Mouse (Mus musculus) WW6 (cell line): ENCODE measurements around the gene Med12.

Source experiments
- DNase-seq: peaks from one replicate; pipeline ENCODE4 v3.0.0-alpha.2; 2013; ENCODE audit warnings: low read depth, low spot score

Gene Med12

DNA sequence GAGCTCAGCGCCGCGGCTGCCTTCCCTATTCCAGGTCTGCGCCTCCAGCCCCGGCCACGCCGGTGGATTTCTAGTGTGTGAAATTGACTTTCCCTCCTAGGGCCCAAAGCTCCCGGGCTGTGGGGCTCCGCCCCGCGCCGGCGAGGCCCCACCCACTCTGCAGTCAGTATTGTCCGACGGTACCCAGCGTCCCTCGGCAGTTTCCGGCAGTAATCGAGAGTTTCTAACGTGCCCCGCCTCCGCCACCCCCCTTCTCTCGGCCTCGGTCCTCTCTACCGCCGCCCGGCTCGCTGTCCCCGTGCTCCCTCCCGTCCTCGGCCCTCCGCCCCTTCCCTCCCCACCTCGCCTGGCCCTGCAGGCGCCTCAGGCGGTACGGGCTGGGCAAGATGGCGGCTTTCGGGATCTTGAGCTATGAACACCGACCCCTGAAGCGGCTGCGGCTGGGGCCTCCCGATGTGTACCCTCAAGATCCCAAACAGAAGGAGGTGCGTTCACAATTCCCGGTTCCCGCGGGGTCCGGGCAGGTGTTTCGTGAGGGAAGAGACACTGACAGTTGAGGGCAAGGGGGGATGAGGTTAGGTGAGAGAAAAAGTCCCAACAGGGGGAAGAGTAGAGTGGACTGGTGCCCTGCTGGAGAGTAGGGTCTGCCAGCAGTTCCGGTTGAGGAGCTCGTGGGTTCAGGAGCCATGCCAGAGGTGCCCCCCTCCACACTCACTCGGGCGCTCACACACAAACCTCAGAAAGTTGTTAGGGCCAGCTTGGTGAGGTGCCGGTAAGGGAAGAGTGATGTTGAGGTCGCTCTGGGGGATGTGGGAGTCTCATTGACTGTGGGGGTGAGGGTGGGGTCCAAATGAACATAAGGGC is at the start of gene Med12:
Med12 (plus strand) TSS at position 156 of the 864 bp plus-strand sequence.
- peak; percentile 58 for DNase-seq

DNA sequence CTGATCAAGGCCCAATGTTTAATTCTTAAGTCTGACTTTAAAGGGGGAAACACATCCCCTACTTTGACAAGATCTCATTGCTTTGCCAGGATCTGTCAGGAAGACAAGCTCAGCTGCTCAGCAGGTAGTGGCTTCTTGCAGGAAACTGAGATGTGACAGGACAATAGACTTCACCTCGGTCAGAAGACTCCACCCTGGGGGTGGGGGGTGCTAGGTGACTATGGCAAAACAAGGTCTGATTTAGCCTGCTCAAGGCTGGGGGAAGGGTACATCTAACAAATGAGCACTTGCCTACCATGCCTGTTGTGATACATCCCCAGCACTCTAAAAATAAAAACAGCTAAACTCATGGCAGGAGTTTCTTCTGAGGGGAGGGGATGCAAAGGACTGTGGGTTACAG is 28.8 kb upstream of the Med12 start:
- DNase-seq: no peak

DNA sequence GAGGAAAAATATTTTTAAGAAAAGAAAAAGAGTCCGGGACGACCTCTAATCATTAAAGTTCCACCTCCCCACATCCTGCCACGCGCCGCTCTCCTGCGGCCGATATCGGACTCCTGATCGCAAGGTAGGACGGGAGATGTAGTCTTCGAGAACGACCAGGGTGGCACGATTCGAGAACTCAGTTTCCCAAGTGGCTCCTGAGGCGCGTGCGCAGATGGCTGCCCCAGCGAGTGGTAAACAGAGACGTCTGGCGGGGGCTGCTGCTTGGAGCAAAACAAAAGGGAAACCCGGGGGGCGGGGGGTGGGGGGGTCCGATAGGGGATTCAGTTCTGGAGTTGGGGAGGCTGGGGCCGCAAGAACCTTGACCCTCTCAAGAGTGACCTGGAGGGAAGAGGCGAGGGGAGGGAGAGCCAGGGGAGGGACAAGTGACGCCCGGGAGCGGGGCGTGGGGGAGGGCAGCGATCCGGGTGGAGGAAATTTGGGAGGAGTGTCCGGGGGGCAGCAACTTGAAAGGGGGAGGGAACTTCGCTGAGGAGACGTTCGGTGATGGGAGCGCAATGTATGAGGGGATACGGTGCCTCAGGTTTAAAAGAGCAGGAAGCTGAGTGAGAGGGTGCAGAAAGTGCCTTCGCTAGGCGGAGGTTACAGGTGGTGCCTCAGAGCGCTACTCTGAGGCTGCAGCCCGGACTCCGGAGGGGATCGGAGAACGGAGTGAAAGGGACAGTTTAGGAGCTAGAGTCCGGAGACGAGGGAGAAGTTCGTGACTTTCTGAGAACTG is 19.7 kb upstream of the Med12 start, which contains the start of gene Foxo4:
Foxo4 (plus strand) TSS at position 577 of the 778 bp plus-strand sequence.
- peak; percentile 60 for DNase-seq

DNA sequence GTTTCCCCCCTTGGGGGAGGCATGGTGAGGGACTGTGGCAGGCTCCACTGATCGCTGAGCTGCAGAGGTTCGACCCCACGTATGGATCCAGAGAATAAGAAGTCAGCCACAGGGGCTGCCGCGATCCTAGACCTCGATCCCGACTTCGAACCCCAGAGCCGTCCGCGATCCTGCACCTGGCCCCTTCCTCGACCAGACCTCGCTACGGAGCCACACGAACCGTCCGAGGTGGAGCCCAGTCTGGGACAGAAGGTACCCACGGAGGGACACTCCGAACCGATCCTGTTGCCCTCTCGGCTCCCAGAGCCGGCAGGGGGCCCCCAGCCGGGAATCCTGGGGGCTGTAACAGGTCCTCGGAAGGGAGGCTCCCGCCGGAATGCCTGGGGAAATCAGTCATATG is 19.1 kb upstream of the Med12 start:
- no peak for DNase-seq

DNA sequence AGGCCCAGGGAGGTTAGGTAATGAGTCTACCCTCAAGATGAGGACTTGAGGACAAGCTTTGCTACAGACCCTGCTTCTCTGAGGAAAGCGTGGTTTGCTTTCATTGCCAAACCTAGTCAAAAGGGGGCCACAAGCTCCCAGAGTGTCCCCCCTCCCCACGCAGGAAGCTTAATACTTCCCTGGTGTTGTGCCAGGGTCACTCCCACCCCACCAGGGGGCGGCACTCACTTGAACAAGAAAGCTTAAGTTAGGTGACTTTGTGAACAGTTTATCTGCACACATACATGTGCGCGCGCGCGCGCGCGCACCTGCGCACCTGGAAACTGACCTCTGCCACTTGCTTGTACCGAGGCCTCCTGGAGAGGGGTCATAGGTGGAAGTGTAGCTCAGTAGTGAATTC is 17.2 kb upstream of the Med12 start:
- DNase-seq: no peak

DNA sequence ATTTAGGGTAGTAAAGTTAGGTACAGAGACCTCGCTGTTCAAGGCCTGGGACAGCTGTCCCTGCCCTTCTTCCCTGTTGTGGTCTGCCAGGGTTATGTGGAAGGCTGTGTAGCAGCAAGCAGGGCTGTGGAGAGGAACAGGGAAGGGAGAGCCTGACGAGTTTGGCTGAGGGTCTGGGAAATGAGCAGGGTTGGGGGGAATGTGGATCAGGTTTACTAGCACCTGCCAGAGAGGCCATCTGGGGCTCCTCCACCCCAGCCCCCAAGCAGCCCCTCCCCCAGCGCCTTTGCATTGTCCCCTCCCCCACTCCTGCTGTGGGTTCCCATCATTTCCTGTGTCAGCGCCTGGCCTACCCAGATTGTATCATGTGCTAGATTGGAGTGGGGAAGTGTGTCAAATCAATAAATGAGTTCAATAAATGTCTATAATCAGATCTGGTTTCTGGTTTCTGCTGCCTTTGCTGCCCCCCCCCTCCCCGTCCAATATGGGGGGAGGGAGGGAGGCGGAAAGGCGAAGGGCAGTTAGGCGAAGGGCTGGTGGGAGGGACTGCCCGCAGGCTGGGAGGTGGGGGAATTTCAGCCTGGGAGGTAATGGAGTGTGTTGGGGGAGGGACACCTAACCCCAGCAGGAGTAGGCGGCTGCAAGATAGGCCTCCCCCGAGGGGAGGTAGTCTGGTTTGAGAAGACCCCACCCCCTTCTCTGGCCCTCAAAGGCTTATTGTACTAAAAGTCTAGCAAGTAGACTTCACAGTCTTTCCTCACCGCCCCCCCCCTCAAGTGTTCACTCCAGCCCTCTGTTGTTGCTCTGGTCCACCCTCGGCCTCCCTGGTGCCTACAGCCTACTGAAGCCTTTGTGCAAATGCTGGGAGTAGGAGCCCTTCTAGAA is 13.1 kb upstream of the Med12 start:
- no peak for DNase-seq

DNA sequence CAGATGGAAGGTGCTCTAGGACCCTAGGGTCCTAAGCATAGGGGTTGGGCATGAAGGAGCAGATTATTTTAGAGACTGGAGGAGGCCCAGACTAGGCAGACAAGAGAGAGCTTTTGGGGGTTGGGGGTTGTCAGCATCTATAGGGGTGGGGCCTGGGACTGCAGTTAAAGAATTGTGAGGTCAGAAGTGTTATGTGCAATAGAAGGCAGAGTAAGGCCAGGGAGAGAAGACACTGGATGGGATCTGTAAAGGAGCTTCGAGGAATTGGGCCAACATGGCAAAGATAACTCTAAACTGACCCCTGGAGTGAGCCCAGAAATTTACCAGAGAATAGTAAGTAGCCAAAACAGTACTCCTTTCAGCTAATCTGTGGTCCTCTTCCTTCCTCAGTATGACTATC is 9.9 kb upstream of the Med12 start, which contains the start of gene Gm614:
Gm614 (minus strand) TSS at position 101 of the 400 bp plus-strand sequence.
- DNase-seq: no peak

DNA sequence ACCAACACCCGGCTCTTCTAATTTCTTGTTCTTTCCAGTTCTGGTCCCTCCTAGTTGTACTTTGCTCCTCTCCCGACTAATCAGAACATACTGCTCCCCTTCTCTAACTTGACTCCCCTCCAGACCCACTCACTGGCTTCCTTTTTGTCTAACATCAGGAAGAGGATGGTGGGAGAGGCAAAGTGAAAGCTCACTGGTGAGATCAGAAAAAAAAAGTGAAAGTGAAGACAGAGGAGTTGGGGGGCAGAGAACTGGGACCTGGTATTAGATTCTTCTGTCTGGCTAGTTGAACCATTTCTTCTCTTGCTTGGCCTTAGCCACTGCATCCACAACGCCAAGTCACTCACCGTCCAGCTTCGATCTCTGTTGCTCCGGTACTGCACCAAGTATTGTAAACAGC is 7.2 kb upstream of the Med12 start:
- no peak for DNase-seq

DNA sequence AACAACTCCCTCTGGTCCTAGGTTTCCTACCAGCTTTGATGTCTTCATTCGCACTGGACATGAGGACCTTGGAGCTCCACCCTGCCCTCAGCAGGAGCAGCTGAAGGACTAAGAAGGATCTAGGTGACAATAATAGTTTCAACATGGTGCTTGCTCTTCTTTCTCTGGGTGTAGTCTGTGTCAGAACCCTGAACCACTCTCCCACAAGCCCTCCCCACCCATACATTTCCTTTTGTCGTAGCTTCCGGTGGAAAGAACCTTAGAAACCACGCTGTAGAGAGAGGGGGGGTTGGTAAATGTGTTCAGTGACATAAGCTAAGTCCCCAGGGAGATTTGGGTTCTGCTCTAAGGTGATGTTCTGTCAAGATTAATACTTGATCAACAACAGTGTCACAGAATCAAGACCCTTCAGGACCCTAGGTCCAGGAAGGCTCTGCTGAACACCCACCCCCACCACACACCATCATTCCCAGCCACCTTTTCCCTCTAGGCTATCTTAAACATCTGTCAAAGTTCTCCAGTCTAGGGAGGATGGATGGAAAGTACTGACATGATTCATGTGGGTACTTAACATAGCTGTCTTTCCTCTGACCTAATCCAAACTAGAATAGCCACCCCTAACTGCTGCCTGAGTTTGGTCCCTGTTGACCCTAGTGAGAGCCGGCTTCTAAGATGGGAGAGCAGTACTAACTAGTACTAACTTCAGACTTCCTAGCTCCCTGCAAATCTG is 5.6 kb upstream of the Med12 start, which contains the start of gene Il2rg:
Il2rg (minus strand) TSS at position 231 of the 730 bp plus-strand sequence.
- DNase-seq: no peak

DNA sequence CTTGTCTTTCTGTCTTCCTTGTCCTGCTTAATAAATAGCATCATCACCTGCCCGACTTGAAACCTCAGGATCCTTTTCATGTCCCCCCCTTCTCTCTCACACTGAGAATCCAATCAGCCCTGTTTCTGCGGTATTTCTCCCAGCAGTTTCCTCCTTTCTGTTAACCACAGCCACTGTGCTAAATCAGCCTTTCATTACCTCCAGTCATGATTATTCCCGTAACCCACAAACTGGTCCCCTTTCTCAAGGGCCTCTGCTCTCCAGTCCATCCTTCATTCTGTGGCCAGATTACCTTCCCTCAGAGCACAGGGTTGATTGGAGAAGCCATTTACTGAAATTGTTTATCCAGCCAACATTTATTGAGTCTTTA is 5.1 kb upstream of the Med12 start, which contains the start of gene Gm20489:
Gm20489 (minus strand) TSS at position 269 of the 370 bp plus-strand sequence.
- DNase-seq: no peak

DNA sequence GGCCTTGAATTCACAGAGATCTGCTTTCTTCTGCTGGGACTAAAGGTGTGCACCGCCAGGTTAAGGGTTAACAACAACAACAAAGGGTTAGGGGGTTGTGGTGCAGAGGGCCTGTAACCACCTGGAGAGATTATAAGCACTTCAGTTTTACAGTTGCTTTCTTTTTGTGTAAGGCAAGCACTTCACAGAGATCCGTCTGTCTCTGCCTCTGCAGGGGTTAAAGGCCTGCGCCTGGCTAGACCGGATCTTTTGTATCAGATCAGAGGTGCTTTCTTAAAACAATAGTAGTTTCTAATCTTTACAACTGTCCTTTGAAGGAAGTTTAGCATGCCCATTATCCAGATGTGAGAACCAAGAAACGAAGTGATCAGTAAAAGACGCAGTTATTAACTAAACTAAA is 420 bp upstream of the Med12 start:
- no peak for DNase-seq

DNA sequence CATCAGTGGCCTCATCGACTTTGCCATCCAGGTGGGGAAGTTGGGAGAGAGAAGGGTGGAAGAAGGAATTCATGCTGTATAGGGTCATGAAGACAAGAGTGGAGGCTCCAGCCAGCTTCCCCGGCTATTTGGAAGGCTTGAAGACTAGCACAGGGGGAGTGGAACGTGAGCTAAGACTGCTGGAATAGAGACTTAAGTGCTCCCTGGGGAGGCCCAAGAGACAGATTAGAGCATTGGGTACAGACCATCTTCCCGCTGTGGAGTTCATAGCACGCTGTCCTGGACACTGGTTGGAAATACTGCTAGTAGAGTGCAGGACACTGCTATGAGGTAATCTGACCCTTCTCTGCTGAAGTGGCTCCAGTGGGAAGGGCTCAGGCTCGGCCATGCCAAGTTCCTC is 9.0 kb downstream of the Med12 start:
- no peak for DNase-seq

DNA sequence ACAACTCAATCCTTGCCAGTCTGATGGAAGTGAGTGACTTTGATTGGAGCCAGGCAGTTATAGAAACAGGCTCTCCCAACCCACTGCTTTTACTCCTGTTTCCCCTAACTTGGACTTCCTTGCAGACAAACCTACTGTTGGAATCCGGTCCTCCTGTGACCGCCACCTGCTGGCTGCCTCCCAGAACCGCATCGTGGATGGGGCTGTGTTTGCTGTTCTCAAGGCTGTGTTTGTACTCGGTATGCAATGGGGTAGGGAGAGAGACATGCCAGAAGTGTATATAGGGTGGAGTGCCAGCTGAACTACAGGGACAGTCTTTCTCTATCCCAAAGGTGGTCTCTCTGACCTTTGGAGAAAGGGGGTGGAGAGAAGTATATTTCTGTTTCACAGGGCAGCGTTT is 11.7 kb downstream of the Med12 start:
- peak; percentile 20 for DNase-seq

DNA sequence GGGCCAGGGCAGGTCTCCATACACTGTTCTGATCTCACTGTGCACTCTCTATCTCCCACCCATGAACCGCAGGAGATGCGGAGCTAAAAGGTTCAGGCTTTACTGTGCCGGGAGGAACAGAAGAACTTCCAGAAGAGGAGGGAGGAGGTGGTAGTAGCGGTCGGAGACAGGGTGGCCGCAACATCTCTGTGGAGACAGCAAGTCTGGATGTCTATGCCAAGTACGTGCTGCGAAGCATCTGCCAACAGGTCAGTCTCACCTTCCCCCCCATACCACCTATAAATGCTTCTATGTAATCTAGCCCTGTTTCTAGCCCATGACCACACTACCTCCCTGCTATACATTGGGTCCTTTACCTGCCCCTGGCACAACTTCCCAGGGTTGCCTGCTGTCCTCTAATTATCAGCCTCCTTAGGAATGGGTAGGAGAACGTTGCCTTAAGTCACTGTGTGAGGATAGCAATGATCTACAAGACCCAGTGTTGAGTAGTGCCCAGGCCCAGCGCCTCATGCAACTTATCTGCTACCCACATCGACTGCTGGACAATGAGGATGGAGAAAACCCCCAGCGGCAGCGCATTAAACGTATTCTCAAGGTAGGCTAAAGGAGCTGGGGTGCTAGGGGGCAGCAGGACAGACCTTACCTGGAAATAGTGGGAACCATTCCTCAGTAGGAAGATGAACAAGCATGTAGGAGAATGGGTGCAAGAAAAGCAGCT is 12.3 kb downstream of the Med12 start:
- DNase-seq: no peak

DNA sequence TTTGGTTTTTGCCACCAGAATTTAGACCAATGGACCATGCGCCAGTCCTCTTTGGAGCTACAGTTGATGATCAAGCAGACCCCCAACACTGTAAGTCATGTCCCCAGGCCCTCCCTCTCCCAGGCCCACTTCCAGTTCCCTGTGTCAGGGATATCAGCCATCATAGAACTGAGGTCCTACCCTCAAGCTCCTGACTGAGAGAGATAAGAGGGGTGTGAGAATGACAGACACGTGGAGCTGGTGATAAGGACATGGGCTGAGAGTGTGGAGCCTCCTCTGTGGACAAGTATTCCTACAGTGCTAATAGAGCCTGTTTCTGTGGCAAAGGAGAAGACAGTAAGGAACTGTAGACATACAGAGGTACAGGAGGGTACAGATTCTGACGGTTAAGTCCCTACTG is 13.7 kb downstream of the Med12 start:
- DNase-seq: no peak

DNA sequence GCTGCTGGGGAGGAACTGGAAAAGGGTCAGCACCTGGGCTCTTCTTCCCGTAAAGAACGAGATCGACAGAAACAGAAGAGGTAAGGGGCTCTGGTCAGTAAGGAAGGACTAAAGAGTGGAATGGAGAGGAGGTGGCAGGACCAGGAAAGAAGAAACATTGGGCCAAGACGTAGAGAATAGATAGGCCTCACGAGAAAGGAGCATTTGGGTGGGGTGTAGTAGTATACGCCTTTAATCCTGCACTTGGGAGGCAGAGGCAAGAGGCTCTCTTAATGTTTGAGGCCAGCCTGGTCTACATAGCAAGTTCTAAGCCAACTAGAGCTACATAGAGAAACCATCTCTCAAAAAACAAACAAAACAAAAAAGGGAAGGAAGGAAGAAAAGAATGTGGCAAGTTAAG is 14.6 kb downstream of the Med12 start:
- DNase-seq: no peak

DNA sequence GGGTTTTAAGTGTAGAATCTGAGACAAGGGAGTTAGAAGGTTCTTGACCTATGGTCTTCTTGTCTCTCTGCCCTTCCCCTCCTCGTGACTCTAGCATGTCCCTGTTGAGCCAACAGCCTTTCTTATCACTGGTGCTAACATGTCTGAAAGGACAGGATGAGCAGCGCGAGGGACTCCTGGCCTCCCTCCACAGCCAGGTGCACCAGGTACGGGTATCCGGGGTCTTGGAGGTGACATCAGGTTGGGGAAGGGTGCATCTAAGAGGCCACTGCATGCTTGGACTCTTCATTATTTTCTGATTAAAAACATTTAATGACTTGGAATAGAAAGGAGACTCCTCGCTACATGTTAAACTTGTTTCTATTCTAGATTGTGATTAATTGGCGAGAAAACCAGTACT is 15.2 kb downstream of the Med12 start:
- no peak for DNase-seq

DNA sequence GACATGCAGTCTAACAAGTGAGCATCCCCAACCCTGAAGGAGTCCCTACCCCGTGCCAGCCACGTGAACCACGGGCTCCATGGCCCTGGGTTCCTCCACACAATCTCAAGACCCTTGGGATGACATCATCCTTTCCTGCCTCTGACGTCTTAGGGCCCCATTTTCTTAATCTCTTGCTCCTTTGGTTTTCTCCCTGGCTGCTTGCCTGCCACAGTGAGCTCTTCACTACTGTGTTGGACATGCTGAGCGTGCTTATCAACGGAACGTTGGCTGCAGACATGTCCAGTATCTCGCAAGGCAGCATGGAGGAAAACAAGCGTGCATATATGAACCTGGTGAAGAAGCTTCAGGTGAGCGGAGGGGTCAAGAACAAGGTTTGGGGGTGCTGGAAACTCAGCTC is 16.3 kb downstream of the Med12 start:
- DNase-seq: no peak

DNA sequence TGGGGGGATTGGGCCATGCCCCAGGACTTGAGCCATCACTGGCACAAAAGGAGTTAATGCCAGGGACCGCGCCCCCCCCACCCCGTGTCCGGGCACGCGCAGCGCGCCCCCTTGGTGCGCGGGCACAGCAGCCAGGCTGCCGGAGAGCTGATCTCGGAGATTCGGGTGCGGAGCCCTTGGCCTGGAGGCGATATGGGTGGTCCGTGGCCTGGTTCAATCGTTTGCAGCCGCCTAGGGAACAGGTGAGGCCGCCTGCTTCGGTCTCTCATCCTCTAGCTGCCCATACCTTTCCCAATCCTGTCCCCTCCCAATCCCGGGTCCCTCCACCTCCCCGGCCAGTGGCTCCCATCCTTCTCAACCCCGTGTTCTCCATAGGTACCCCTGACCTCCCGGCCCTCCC is 25.2 kb downstream of the Med12 start, which contains the start of gene Nlgn3:
Nlgn3 (plus strand) TSS at position 114 of the 400 bp plus-strand sequence.
- DNase-seq: no peak
